Mouse (Mus musculus) retina, postnatal 1 day (tissue): ENCODE measurements at regions not wholly inside any gene's neighbourhood (a gene's known extent, or its start where the extent isn't known, plus 50 kb on each side); places are given as distances from the start of the nearest gene placed in this dataset.

Experiments
- DNase-seq: peaks from one replicate; pipeline ENCODE4 v3.0.0-alpha.2; 2012

- peak; percentile 93 for DNase-seq
Measured at GRCm38 (mm10) chr11:112982802-112983591, 201.0 kb downstream of the Sox9 start.

DNA sequence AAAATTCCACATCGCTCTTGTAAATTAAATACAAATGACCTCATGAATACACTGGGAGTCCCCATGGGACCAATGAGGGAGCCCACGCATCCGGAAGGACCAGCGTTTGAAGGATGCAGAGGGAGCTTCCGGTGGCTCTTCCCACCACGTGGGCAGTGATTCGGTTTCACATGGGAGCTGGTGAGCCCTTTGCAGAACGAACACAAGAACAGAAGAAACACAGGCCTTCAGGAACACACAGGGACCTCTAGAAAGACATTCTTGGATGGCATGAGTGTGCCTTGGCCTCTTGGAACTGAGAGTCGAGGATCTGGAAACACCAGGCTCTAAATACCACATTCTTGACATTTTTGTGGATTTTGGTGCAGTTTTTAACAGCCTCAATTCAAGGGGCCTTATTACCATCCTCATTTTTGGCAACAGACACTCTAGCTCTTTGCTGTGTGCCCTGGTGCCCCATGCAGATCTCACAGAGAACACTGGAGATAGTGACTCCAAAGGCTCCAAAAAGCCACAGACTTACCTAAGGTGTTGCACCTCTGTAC is 204.1 kb downstream of the Sox9 start:
- DNase-seq, result no peak

DNA sequence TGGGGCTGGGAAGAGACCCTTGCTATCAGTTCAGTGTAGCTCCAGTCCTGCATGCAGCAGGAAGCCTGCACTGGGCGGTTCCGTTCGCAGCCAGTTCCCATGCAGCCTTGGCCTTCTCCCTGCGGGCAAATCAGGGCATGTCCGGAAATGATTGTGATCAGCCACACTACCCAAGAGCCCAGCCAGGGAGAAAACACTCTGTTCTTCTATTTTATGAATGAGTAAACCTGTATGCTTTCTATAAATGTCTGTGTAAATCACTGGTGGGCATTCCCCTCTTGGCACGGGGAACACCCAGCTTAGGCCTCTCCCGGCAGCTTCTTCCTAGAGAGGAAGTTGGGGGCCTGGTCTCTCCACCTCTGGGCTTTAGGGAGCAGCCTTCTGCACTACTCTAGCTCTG is 205.8 kb downstream of the Sox9 start:
- DNase-seq, result peak; percentile 57

DNA sequence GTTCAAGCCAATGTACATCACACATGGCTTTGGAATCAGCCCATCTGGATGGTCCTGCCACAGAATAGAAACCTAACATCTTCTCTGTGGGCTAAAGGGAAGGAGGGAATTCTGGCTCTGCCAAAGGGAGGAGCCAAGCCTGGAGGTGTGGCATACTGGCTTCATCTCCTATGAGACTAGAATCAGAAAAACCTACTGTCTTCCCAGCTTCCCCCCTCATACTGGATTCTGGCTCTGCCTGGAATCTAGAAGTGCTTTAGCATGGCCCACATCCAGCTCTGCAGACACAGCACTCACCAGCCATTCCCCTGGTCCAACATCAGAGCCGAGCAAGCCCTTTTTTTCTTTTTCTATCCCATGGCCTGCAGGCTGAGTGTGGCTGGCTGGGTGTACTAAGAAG is 206.9 kb downstream of the Sox9 start:
- DNase-seq, result no peak

DNA sequence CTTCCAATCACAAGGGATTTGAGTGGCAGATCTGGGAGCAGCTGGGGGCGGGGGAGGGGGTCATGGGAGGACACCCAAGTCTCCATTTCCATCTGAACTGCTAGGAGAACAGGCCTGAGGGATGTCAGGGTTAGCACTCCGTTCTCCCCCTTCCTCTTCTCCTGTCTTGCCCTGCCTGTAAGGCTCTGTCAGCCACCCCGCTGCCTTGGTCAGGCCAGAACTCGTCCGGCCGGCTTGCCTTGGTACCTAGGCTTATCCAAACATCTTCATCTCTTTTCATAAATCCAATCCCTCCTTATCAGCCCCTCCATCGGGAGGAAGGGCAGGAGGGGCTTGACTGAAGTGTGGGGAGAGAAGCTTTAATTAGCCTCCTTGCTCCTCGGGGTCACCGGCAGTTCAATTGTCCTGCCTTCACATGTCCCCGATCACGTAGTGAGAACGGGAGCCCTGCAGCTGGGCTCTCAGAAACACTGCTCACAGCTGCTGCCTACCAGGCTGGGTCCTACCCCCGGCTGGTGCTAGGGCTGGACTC is 208.0 kb downstream of the Sox9 start:
- DNase-seq, result peak; percentile 77

DNA sequence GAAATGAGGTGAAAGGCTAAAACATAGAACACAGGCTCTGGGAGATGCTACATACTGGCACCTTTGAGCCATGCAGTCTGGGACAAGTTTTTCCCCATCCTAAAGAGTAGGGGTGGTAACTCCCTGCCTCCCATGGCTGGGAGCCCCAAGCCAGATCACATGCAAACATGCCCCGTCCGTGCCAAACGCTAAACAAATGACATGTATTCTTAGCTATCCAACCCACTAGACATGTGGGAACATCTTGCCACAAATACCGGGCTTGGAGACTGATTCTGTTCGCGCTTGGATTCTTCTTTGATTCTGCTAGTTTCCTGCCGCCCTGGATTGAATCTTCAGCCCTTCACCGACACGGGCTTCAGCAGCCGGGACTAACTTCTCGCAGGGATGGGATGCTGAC is 208.7 kb downstream of the Sox9 start:
- DNase-seq, result peak; percentile 37

GRCm38 (mm10) chr11:112991862-112992261 is 209.8 kb downstream of the Sox9 start:
- peak; percentile 93 for DNase-seq

DNA sequence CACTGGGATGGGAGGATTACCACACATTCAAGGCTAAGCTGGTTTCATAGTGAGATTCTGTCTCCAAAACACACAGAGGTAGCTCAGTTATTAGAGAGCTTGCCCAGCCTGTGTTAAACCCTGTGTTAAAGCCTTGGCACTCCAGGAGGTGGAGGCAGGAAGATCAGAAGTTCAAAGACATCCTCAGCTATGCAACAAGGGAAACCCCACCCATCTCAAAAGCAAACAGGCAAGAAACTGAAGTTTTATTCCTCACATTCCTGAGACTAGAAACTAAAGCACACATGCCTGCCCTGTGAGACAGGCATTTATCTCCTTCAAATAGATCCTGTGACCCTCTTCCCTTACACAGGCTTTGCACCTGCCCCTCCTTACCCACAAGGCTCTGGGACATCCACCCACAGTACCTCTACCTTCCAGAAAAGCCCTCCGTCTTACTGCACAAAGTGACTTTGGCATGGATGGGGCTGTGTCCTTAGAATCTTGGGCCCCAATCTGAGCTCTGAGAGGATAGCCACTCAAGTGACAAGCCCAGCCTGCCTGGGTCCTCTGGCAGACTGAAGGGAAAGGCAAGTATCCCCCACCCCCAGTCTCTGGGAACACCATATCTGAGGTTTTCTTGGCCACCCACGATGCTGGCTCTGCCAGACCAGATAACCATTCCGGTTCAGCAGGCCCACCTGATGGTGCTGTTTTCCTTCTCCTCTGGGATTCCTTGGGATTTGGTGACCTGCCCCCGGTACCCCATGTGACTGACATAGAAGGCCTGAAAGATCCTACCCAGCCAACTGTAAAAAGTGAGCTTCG is 217.0 kb downstream of the Sox9 start:
- DNase-seq, result peak; percentile 71

GRCm38 (mm10) chr11:113001071-113001470 is 219.0 kb downstream of the Sox9 start:
- DNase-seq, result no peak

GRCm38 (mm10) chr11:113005895-113006294 is 223.9 kb downstream of the Sox9 start:
- DNase-seq, result no peak

- no peak for DNase-seq
Measured at GRCm38 (mm10) chr11:113008521-113008920, 226.5 kb downstream of the Sox9 start.

DNA sequence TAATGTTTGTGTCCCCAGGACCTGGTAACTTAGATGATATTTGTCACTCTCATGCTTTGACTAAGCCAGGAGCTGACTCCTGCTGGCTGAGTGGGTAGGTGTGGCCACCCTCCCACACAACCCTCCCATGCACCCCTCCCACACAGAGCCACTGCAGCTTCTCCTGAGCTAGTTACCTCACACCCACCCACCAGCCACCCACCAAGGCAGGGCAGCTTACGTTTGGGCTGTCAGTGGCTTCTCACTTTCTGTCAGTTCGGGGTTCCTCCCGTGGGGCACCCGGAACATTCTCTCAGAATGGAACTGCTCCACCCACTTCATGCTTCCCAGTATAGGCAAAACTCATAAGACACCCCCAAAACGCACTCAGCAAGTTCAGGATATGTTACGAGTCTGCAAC is 227.4 kb downstream of the Sox9 start:
- no peak for DNase-seq

DNA sequence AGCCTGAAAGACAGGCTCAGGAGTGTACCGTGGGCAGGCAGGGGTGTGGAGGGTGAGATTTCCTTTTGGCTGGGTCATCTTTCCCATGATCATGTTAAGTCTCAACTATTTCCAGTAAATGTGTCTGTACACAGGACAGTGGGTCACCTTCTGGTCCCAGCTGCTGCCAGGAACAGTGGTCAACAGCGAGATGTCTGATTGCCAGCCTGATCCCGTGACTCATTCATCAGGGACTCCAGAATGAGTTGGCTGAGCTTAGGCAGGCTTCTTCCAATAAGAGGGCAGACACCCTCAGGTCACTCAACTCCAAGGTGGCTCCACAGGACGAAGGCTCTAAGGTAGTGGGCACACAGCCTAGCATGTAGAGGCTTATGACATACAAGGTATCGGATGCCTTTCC is 228.9 kb downstream of the Sox9 start:
- DNase-seq, result no peak

DNA sequence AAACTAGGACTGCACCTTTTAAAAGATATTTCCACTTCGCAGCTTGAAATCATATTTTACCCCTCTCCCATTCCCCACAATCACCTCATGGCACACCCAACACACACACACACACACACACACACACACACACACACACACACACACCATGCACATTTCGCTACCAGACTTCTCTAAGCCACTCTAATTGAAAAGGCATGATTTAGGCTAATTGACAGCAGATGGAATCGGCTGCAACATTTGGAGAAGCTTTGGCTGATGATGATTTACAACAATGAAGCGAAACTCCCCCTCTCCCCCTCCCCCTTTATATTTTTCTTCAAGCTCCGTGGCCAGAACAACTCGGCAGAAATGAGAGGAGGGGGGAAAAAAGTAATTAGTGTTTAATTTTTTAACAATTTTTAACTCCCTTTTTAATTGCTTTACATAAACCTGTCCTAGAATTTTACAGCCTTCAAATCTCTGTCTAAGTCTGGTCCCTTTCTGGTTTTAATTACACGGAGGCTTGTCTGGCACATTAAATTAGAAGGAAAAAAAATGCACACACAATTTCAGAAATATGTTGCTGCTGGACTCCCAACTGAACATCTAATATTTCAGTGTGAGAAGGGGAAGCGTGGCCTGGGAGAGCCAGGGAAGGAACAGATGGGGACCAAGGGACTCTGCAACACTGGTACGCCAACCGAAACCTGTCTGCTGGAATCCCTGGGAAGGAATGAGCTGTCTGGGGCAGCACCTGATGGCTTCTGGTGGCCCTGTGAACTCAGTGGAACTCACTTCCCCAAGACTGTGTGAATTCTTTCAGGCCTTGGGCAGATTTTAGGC is 232.4 kb downstream of the Sox9 start:
- peak; percentile 93 for DNase-seq

GRCm38 (mm10) chr11:113015686-113016304 is 233.8 kb downstream of the Sox9 start:
- DNase-seq, result peak; percentile 24

DNA sequence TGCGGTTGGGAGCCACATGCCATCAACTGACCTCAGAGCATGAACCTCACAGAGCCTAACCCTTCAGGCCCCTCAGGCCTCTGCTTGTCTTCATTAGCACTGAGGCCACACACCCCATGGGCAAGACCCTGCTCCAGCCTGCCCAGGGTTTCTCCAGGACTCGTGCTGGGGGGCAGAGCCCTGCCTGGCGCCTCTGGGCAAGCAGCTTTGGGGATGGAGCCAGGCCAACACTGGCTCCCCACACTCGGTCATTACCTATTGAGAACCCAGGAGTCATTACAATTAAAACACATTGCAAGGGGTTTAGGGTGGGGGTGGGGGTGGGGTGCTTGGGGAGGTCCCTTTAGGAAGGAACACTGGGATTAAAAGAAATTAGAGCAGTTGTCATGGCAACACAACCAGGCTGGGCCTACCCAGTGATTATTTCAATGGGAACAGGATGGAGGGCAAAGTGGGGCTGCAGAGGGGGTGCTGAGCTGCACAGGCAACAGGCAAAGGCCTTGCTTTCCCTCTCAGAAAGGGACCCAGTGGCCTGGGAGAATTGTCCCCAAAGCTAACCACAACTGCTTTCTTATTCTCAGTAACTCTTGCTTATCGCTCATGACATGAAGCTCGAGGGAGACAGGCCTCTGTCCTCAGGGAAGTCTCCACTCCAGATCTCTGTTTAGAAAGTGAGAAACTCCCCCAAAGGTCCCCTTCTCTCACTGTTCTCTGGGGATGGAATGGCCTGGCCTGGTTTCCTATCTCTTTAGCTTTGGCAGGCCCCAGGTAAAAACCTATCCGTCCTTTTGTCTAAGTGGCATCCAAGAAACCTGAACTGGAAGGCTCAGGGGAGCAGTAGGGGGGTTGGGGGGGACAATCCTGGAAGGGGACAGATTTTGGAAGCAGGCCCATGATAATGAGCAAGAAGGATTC is 235.0 kb downstream of the Sox9 start:
- DNase-seq, result peak; percentile 62

DNA sequence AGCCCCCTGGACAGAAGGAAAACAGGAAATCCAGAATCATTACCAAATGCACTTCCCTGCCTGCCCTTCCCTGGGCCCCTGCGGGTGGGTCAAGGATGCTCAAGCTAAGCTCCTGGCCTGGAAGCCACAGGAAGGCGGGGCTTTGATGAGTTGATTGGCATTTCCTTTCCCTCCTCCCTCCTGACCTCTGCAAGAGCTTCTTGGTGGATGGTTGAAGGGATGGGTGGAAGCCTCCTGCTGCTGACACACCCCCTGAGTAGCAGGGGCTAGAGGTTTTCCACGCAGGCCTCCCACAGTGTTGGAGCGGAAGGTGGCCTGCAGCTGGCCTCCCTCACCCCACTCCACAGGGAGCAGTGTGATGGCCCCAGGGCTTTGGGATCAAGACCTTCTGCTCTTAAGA is 239.5 kb downstream of the Sox9 start:
- peak; percentile 28 for DNase-seq

GRCm38 (mm10) chr11:113026994-113027393 is 245.0 kb downstream of the Sox9 start:
- DNase-seq, result no peak

DNA sequence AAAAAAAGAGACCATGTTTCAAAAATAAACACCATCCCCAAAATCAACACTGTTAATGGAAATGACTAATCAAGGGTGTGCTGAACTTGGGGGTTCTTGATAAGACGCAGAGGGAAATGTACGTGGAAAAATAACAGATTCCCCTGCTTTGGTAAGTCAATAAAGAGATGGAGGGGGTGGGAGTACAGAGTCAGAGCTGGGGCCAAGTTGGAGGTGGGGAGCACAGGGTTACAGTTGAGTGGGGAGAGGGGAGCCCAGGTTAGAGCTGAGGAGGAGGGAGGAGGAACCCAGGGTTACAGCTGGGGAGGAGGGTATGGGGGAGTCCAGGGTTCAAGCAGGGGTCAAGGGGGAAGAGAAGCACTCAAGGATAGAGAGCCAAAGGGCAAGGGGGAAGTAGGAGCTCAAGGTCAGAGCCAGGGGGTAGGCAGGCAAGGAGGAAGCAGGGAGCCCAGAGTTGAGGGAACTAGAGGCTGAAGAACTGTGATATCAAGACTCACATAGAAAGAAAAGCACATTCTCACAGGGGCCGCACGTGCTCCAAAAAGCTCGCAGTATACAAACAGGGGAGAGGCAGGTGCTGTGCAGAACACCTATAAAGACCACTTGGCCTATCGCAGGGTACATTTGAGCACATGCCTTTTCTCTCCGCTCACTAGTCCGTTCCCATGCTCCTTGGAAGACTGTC is 246.4 kb downstream of the Sox9 start:
- no peak for DNase-seq

- DNase-seq, result no peak
Measured at GRCm38 (mm10) chr11:113031405-113031804, 249.4 kb downstream of the Sox9 start.
